Mouse (Mus musculus): ENCODE results near the gene Rae1.

The Rae1 gene

DNA sequence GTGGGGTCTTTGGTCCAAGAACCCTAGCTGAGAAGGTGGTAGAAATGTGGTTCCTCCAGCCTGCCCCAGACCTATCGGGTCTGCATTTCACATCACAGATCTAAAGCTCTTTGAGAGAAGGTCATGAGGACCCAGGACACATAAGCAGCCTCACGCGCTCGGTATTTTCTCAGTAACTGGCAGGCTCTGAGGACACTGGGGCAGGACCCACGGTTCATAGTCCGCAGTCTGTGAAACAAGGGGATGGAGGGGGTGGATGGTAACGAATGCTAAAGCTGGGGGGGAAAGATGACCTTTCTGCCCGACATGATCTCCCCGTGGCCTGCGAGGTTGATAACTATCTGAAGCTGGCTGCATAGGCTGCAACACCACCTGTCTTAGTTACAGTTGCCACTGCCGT, 2.2 kb upstream of the Rae1 start:
- DNase-seq: no peak

- no peak for DNase-seq
These were observed 1.4 kb upstream of the Rae1 start for GRCm38 (mm10) chr2:172998478-172998877.

GRCm38 (mm10) chr2:173000285-173000652, 352 bp downstream of the Rae1 start:
- DNase-seq: peak; percentile 66

- DNase-seq: peak; percentile 69
These were observed 1.0 kb downstream of the Rae1 start for GRCm38 (mm10) chr2:173000921-173001320.

DNA sequence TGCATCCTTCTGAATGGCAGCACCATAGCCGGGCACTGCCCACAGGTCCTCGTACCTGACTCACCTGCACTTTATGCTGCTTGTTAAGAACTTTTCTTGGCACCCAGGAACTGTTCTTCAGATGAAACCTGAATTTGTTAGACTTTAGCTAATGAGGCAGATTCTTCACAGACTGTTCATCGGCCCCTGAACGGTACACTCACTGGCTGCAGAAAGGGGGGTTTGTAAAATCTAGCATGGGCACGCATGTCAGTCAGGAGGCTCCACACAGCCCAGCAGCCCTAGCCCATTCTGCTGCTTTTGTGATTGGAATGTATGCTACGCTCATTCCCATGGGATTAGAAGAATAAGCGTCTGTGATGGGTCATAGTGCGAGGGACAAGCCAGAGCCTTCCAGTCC, 3.8 kb downstream of the Rae1 start:
- DNase-seq: no peak

- DNase-seq: no peak
These were observed 10.4 kb downstream of the Rae1 start for GRCm38 (mm10) chr2:173010220-173010717.

DNA sequence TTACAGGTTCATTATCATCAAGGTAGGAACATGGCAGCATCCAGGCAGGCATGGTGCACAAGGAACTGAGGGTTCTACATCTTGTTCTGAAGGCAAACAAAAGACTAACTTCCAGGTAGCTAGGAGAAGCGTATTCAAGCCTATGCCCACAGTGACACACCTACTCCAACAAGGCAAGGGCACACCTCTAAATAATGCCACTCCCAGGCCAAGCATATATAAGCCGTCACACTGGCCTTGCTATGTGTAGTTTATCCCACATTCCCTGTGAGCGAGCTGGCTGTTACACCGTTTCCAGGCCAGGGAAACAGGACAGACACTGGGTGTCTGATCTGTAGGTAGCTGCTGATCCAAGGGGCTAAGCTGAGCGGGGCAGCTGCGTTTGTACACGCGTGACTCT, 11.5 kb downstream of the Rae1 start:
- no peak for DNase-seq

DNA sequence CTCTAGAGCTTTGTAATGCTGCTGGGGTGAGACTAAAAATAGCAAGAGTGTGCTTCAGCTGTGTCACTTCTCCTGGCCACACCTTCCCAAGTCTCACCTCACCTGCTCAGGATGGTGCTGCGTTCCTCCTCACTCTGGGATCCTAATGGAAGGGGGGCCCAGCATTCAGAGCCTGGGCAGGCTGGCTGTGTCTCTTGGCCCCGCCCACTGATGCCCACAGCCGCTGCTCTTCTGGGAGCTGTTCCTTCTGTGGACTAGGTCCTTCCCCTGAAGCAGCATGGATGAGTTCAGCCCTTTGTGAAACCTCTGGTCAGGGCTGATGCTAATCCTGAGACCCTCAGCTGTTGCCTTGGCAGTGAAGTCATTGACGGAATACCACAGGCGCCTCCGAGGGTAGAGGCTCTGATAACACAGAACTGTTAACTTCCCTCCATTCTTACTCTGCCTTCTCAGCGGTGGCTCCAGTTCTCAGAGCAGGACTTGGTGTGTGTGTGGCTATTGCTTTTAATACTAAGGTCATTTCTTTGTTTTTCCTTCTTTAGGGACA, 14.9 kb downstream of the Rae1 start:
- DNase-seq: no peak

DNA sequence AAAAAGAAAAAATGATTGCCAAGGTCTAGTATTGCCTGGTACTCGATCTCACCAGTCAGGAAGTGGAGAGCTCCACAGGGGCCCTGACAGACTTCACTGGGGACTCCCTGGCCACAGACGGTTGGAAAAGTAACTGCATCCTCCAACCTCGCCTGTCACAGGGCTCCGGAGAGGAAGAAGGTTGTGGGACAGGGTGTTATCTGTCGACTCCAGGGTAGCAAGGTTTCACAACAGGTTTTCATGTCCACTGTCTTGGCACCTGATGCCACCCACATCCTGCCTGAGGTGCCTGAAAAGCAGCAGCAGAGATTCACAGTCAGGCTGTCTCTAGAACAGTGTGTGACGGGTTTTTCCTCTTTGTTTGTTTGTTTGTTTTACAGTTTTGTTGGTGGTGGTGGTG, 18.0 kb downstream of the Rae1 start:
- no peak for DNase-seq

GRCm38 (mm10) chr2:173018618-173019017, 18.7 kb downstream of the Rae1 start:
- DNase-seq: no peak

- DNase-seq: no peak
These were observed 19.4 kb downstream of the Rae1 start for GRCm38 (mm10) chr2:173019322-173019721.

DNA sequence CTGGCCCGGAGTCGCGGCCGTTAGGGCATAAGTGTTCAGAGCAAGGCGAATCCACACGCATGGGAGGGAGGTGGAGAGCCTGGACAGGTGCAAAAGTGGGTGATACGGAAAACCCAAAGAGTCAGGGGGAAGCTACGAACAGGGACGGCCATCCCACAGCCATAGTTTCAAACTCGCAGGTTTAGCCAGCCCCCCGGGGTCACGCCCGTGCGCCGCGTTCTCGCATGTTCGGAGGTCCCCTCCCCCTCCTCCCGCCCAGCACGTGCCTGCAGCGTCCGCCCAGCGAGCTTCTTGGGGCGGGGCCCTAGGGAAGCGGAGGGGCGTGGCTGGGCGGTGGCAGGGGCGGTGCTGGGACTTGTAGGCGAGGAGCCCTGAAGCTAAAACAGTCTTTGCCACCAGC, 19.9 kb downstream of the Rae1 start:
- peak; percentile 89 for DNase-seq

DNA sequence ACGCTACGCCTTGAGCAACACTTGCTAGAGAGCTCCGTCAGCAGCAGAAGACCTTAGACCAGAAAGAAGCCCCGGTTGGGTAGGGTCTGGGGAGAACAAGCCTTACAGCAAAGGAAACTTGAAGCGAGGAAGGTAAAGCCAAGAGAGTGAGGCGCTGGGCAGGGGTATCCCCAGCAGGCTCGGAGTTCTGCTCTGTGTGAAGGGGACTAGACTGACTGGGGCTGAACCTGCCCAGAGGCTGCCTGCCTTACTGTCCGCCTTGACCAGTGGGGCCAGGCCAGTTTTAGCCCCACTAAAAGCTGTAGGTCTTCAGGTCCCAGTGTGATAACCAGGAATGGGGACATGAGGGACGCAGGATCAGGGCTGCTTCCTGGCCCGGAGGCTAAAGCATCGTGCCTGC, 20.5 kb downstream of the Rae1 start, which contains the start of gene Rbm38:
TSS of gene Rbm38 (plus strand) at position 69 of the 400 bp plus-strand sequence.
- no peak for DNase-seq

DNA sequence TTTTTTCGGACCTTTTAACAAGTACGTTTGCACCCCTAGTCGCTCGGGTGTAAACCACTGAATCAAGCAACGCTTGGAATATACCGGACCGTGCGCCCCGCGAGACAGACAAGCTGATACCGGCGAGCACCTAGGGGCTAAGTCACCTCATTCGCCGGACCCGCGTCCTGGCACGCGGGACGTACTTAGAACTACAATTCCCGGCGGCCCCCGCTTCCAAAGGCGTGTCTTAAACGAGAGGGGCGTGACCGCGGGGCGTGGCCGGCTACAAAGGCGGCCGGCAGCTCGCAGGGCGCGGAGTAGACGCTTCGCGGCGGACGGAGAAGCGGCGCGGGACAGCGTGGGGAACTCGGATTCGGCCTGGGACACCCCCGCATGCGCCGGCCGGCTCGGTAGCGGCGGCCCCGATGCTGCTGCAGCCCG, 21.7 kb downstream of the Rae1 start:
- peak; percentile 91 for DNase-seq

DNA sequence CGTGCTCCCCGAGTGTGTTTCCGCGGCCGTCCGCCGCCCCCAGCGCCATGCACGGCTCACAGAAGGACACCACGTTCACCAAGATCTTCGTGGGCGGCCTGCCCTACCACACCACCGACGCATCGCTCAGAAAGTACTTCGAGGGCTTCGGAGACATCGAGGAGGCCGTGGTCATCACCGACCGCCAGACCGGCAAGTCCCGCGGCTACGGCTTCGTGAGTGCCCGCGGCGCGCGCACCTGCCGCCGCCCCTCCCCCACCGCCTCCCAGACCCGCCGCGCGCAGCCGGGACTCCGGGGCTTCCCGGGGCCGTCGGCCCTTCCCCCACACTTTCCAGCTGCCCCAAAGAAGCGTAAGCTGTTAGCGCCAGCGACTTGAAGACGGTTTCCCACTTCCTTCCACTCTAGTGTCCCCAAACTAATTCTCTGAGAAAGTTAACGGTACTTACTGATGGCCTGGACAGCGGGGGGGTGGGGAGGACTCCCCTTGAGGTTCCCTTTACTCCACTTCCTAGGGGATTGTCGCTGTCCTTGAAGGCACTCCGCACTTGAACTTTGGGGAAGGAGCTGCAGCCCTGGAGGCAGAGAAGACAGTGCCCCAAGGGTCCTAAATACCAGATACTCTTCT, 22.3 kb downstream of the Rae1 start:
- no peak for DNase-seq

DNA sequence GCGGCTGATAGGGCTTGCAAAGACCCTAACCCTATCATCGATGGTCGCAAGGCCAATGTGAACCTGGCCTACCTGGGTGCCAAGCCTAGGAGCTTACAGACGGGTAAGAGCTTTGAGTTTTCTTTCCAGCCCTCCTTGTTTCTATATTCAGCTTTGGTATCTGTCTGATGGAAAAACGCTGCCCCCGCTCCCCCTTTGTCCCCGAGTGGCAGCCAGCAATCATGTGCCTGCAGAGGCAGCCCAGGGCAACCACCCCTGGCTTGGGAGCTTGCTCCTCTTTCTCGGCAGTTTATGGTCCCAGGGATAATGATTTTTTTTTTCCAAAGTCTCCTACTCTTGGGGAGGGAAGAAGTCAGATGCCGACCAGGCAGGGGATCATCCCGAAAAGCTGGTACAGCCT, 22.9 kb downstream of the Rae1 start:
- DNase-seq: no peak

GRCm38 (mm10) chr2:173023371-173023851, 23.5 kb downstream of the Rae1 start:
- no peak for DNase-seq

DNA sequence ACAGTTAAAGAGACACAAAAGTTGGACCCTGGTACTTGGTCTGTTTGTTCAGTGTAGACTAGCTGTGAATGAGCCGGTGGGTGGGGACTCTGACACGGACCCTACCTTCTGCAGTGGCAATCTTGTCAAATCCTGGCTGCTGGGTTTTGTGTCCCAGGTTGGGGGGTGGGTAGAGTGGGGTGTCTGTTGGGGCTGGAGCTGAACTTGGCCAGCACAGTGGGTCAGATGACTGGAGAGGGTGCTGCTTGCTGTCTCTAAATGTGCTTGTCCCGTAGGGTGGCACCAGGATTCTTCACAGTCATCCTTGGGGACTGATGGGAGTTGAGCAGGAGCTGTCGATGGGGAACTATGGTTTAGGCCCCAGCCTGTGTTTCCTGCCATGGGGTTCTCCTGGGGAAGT, 24.0 kb downstream of the Rae1 start:
- no peak for DNase-seq

GRCm38 (mm10) chr2:173024392-173024791, 24.5 kb downstream of the Rae1 start:
- no peak for DNase-seq

- no peak for DNase-seq
These were observed 25.0 kb downstream of the Rae1 start for GRCm38 (mm10) chr2:173024938-173025337.

DNA sequence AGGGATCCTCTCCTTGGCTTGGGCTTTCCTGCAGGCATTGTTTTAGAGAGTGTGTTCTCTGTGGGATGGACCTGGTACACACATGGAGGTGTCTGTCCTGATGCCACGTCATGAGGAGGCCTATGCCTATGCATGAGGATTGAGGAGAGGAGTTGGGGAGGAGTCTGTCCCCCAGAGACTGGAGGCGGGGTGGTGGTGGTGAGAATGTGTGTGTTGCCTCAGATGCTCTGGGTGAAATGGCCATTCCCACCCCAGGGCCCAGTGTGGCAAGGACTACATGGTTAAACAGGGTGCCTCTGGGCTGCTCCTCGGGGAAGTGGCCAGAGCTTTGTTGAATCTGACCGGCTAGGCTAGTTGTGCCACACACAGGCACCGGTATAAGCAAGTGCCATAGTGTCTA, 26.4 kb downstream of the Rae1 start:
- no peak for DNase-seq

DNA sequence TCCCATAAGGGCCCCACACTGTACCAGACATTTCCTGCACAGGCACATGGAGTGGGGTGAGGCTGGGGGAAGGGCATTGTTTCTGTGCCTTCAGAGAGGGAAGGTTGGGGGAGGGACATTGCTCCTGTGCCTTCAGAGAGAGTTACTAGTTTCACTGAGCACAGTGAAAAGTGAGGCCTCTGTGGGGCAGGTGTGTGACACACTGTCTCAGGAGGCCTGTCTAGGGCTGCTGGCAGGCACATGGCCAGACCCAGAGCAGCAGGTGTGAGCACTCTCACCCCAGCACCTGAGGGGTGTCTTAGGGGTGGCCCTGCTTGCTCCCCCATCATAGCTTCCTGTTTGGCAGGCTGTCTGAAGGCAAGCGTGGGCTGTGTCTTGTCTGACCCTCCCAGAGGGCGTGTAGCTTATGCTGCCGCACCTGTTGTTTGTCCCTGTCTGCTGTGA, 26.8 kb downstream of the Rae1 start:
- no peak for DNase-seq

DNA sequence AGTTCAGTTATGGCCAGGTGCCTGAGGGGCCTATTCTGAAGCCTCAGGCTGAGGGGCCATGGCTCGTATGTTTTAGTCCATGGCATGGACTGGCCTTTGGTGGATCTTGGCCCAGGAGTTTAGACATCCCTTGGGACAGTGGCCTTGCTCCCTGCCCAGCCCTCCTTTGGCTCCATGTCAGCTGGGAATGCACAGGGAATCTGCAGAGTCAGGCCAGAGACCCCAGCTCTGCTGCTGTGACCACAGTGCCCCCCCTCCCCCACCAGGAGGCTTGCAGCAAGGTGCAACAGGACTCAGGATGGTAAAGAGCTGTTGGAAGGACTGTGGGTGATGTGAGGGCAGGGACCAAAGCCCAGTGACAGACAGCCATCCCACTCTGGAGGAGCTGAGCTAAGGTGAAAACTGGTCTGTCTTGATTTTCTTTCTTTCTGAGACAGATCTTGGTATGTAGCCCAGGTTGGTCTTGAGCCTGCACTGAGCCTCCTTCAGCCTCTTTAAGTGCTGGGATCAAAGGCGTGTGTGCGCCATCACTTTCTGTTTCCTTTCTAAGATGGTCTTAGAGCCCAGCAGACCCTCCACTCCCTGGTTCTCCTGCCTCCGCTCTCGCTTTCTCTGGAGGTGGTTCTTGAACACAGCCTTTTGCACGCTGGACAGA, 27.4 kb downstream of the Rae1 start:
- DNase-seq: no peak

GRCm38 (mm10) chr2:173027824-173028495, 28.0 kb downstream of the Rae1 start:
- no peak for DNase-seq

Data from layer of hippocampus, adult 9-11 months (tissue).